Mouse (Mus musculus) T-cell, adult 66 days (primary cell): ENCODE measurements around the gene Gm14408. TPM values are rescaled to one million over a fixed set of nuclear protein-coding genes. Genes with fewer than 3 reads are reported as not detected.

Experiments used
- total RNA-seq, 2 experiments: library from RNA; stranded (reverse); gene quantifications; 3 replicates in 1 of 2; 4 replicates in 1 of 2; pipeline ENCODE4 v1.2.4; 2023

Gene Gm14408
- total RNA-seq = not detected

DNA sequence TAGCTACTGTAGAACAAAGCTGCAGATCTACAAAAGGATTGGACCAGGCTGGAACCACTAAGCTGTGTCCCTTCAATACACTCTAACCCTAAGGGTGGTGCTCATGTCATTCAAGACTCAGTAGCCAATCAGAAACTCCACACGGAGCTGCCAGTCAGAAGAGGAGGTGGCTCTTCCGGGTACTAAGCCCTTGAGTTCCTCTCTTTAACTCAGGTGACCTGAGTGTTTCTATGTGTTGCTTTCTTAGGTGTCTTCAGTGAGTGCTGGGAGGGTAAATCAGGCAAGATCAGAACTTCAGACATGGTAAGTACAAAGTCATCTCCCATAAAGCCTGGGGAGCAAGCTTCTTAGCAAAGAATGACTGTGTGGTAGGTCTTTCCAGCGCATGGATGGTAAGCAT, at the start of gene Gm14408:
Gene Gm14408, plus strand, starts transcription at position 301 of the 400 bp plus-strand sequence.

GRCm38 (mm10) chr2:176798312-176798711, 32.6 kb upstream of the Gm14408 start, which contains the start of gene Gm14295:
Gene Gm14295, plus strand, starts transcription at chr2:176798612.

Other genes with a start within 250 kb of the Gm14408 start
- gene Gm14308, start 194.8 kb upstream of the Gm14408 start, total RNA-seq = 1 to 10 TPM; 2.8 to 5.3 TPM
- 1 to 10 TPM; 5.5 to 8.0 TPM for gene Zfp973, start 160.6 kb upstream of the Gm14408 start, total RNA-seq
- 1 to 10 TPM; 3.2 to 6.1 TPM for gene Gm14305, start 122.8 kb upstream of the Gm14408 start, total RNA-seq
- gene Gm14295, start 32.5 kb upstream of the Gm14408 start, total RNA-seq = 1 to 10 TPM; 1.4 to 3.1 TPM
- gene Gm14296, start 96.7 kb downstream of the Gm14408 start, total RNA-seq = 1 to 10 TPM in 1 of 2 experiments, under 1 TPM in 1; 0.56 to 2.2 TPM
- 1 to 10 TPM; 2.0 to 3.4 TPM for gene Gm14419, start 169.8 kb downstream of the Gm14408 start, total RNA-seq
- gene Gm14401, start 243.2 kb downstream of the Gm14408 start, total RNA-seq = not detected